Comparison of ENCODE assay signal across 8 mouse cellular contexts in the genomic region with DNA sequence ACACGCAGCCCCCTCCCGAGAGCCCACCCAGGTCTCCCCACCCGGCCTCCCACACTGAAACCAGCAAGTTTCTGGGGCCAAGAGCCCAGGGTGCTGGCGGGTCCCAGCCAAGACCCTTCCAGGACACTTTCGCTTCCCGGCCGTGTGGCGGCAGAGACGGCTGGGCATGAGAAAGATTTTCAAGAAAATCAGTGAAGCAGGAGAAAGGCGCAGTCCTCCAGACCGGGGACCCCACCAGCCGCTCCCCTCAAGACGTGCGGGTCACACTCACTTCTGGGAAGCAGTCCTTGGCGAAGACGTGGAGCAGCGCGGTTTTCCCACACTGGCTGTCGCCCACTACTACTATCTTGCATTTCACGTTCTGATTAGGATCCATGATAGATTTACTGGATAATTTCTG. TPM values are rescaled to one million over a fixed set of nuclear protein-coding genes. Genes with fewer than 3 reads are reported as not detected.
DNase-seq lines count a peak whose midpoint lies in the region; ATAC-seq and TF ChIP-seq lines count a peak whose summit lies in the region.

No protein-coding gene starts in this region.

- H3K4me2 ChIP-seq in forebrain, embryonic 15.5 days (replicated peaks) = peak overlapping the region; percentile 62
- peak overlapping the region; percentile 69 for H3K4me2 ChIP-seq in hindbrain, embryonic 11.5 days (replicated peaks; ENCODE audit: low read depth, low read length)

- no peaks in the 10 kb centered on the region for H3K9me3 ChIP-seq in forebrain, embryonic 15.5 days
- no peaks in the 10 kb centered on the region for H3K9me3 ChIP-seq in hindbrain, embryonic 11.5 days (ENCODE audit: control insufficient read depth, low read length)

- no peak for TF ChIP-seq CTCF in small intestine, adult 2 months (IDR thresholded peaks at IDR 0.05; ENCODE audit: extremely low read depth, insufficient read length, insufficient replicate concordance, low read depth, low read length)

- intact Hi-C loops in left cerebral cortex, postnatal 25 days (cut with DNase I) = loop anchor here (2.0 to 10.0 kb wide), 5 partner anchors 178 to 766 kb away; no protein-coding TSS in a partner anchor

- no peak for ATAC-seq in cerebellum, adult (ENCODE audit: insufficient number of reproducible peaks, low FRiP score, low TSS enrichment)
- peak; percentile 38 for ATAC-seq in forebrain, embryonic 15.5 days (replicated peaks)
- peak; percentile 39 for ATAC-seq in hindbrain, embryonic 11.5 days (ENCODE audit: low FRiP score)

- H3K79me2 ChIP-seq in macrophage (ENCODE audit: inconsistent target) = peaks cover 50% of the 10 kb centered on the region

- under 1% methylated on average over 20 of the region's 20 CpGs for WGBS in forebrain, embryonic 15.5 days
- WGBS in hindbrain, embryonic 11.5 days = under 1% methylated on average over 20 of the region's 20 CpGs
- WGBS in macrophage (ENCODE audit: missing documents) = 2% methylated on average over 15 of the region's 20 CpGs
- under 1% methylated on average over 20 of the region's 20 CpGs for WGBS in small intestine, adult 2 months

- DNase-seq in cerebellum, adult 11 months = peak; percentile 12
- peak; percentile 47 for DNase-seq in brain, adult 2 months (ENCODE audit: low read depth, low spot score)
- peak; percentile 60 for DNase-seq in hindbrain, embryonic 11.5 days (ENCODE audit: low spot score)
- DNase-seq in left cerebral cortex, postnatal 25 days (ENCODE audit: low spot score in 2 of 2) = peak; percentile 32

- H3K4me1 ChIP-seq in forebrain, embryonic 15.5 days = peaks cover 23% of the 10 kb centered on the region
- H3K4me1 ChIP-seq in hindbrain, embryonic 11.5 days (replicated peaks; ENCODE audit: control insufficient read depth, insufficient read depth, low read length) = no peaks in the 10 kb centered on the region; the same call in 1 of the 2 replicates
- peaks cover 10% of the 10 kb centered on the region; the same call in 1 of the 2 replicates for H3K4me1 ChIP-seq in small intestine, adult 2 months (ENCODE audit: control insufficient read depth, insufficient read depth, insufficient read length, low read length)

- TF ChIP-seq POLR2A in small intestine, adult 2 months (IDR thresholded peaks at IDR 0.05; ENCODE audit: low read depth, low read length) = no peak

- H3K27me3 ChIP-seq in forebrain, embryonic 15.5 days = no peaks in the 10 kb centered on the region
- H3K27me3 ChIP-seq in hindbrain, embryonic 11.5 days (ENCODE audit: control insufficient read depth, insufficient read depth, low read length) = no peaks in the 10 kb centered on the region
- no peaks in the 10 kb centered on the region for H3K27me3 ChIP-seq in small intestine, adult 2 months (ENCODE audit: control insufficient read depth, insufficient read depth, low read length)

- peak overlapping the region; percentile 85 for H3K4me3 ChIP-seq in forebrain, embryonic 15.5 days
- H3K4me3 ChIP-seq in hindbrain, embryonic 11.5 days (ENCODE audit: low read depth, low read length) = peak overlapping the region; percentile 80
- H3K4me3 ChIP-seq in macrophage (ENCODE audit: inconsistent target) = peak overlapping the region; percentile 74
- peak overlapping the region; percentile 96 for H3K4me3 ChIP-seq in small intestine, adult 2 months (ENCODE audit: low read depth, low read length)

- H3K36me3 ChIP-seq in forebrain, embryonic 15.5 days = no peaks in the 10 kb centered on the region
- H3K36me3 ChIP-seq in hindbrain, embryonic 11.5 days (ENCODE audit: control insufficient read depth, insufficient read depth, low read length) = no peaks in the 10 kb centered on the region
- H3K36me3 ChIP-seq in macrophage (ENCODE audit: inconsistent target) = no peaks in the 10 kb centered on the region
- no peaks in the 10 kb centered on the region for H3K36me3 ChIP-seq in small intestine, adult 2 months (ENCODE audit: control insufficient read depth, insufficient read depth, low read length)

- peak overlapping the region; percentile 92 for H3K27ac ChIP-seq in forebrain, embryonic 15.5 days (replicated peaks)
- H3K27ac ChIP-seq in hindbrain, embryonic 11.5 days (ENCODE audit: low read depth, low read length) = peak overlapping the region; percentile 93
- peak overlapping the region; percentile 29 for H3K27ac ChIP-seq in macrophage
- H3K27ac ChIP-seq in small intestine, adult 2 months (ENCODE audit: insufficient read depth, low read depth, low read length) = peak overlapping the region; percentile 93

- peak overlapping the region; percentile 94 for H3K9ac ChIP-seq in forebrain, embryonic 15.5 days (replicated peaks)
- H3K9ac ChIP-seq in hindbrain, embryonic 11.5 days (ENCODE audit: low read depth, low read length) = peak overlapping the region; percentile 94

RNA-seq across cellular contexts. Expression of a gene that starts 0.5 kb away (rescaled TPM):
- polyA plus RNA-seq in forebrain, embryonic 15.5 days (2015; fragmentation: Nextera tagmentation; extraction: Ambion mirVana) = 142 and 151 TPM in 2 replicates
- 357 and 383 TPM in 2 replicates for polyA plus RNA-seq in hindbrain, embryonic 11.5 days (2014; fragmentation: Nextera tagmentation; extraction: Ambion mirVana)
- 10 to 100 TPM; 16.6 to 21.8 TPM for total RNA-seq in left cerebral cortex, postnatal 25 days (2021)
- 100 to 1,000 TPM in 3 of 26 experiments, 10 to 100 TPM in 14, 1 to 10 TPM in 9; 4.0 to 297 (median 18.5) TPM for total RNA-seq in macrophage (2018; cell fraction: chromatin; rRNA removed)
- 100 to 1,000 TPM in 1 of 26 experiments, 10 to 100 TPM in 12, 1 to 10 TPM in 13; 2.9 to 203 (median 10.0) TPM for total RNA-seq in macrophage (2018; cell fraction: cytosol; rRNA removed)
- total RNA-seq in macrophage (2018; cell fraction: nucleus; rRNA removed) = 100 to 1,000 TPM in 5 of 26 experiments, 10 to 100 TPM in 18, 1 to 10 TPM in 3; 4.8 to 362 (median 19.6) TPM
- 2.5 to 4.0 TPM (median 3.9 TPM) in 3 replicates for polyA plus RNA-seq in macrophage (2018)
- 0.42 and 0.62 TPM in 2 replicates for polyA plus RNA-seq in small intestine, adult 2 months (2012; rRNA removed)

Comparison
In these comparisons a context has a peak if more than half of its experiments do, and no peak if none do; other contexts are left out.
1. H3K27ac ChIP-seq: peak in every context shown above with its lines; median percentile 93 in hindbrain, embryonic 11.5 days; 93 in small intestine, adult 2 months; 92 in forebrain, embryonic 15.5 days; 29 in macrophage.
2. RNA of a gene that starts 0.5 kb away (polyA plus RNA-seq): 357 to 383 TPM in hindbrain, embryonic 11.5 days and 142 to 151 TPM in forebrain, embryonic 15.5 days; 2.5 to 4.0 TPM in macrophage and 0.42 to 0.62 TPM in small intestine, adult 2 months; every median in the first group is over 10 times any median in the second.
3. Peak in every context shown above with its lines, with median percentiles within 50 percentile points of each other: DNase-seq and H3K4me3 ChIP-seq.